Mouse (Mus musculus) splenic B cell, adult 2 months (primary cell): Measurements from ENCODE around the gene Slc35e3.

Source experiments
- DNase-seq: peaks from one replicate; pipeline ENCODE4 v3.0.0-alpha.2; 2011; ENCODE audit warnings: low read depth, low spot score
- H3K27me3 ChIP-seq: 2 replicates; pipeline ENCODE4 v1.6.1; 2012; ENCODE audit warnings: mild to moderate bottlenecking, low read length, moderate library complexity, mixed read lengths; ENCODE audit not compliant: control insufficient read depth, poor library complexity, insufficient read depth, severe bottlenecking
- H3K36me3 ChIP-seq: 2 replicates; pipeline ENCODE4 v1.6.1; 2012; ENCODE audit warnings: mild to moderate bottlenecking, low read length, moderate library complexity, mixed read lengths; ENCODE audit not compliant: control insufficient read depth, poor library complexity, insufficient read depth, severe bottlenecking

Slc35e3 gene

DNA sequence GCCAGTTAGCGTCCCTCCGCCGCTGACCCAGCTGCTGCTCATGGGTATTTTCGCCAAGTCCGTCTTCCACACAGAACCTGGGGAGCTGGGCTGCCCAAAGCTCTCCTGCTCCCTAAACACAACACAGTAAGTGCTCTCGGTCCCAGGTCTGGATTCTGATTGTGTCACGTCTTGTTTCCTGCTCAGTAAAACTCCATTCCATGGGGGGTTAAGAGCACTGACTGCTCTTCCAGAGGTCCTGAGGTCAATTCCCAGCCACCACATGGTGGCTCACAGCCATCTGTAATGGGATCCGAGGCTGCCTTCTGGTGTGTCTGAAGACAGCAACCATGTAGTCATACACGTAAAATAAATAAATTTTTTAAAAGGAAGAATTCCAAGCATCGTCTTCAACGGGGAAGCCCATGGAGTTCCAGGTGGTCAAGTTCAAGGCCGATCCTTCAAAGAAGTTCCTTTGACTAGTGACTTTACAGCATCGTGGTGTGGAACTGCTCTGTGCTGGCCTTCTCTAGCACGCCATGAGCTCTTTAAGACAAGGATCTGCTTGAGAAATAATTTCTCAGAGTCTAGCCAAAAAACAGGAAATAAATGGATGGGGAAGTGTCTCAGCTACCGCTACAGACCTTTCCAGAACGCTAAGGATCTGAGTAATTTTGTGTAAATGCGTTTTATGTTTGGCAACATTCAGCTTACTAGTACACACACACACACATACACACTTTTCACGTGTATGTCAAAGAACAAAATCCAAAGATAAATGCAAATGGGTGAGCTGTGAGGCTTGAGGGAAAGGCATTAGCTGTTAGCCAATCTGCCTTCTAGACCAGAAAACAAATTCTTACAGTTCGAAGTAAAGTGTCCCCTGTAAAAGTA is 61.6 kb downstream of the Slc35e3 start:
- DNase-seq = no peak
- Histone ChIP-seq H3K27me3 (no peaks in the 10 kb centered on the region), H3K36me3 (peaks cover 29% of the 10 kb centered on the region)

DNA sequence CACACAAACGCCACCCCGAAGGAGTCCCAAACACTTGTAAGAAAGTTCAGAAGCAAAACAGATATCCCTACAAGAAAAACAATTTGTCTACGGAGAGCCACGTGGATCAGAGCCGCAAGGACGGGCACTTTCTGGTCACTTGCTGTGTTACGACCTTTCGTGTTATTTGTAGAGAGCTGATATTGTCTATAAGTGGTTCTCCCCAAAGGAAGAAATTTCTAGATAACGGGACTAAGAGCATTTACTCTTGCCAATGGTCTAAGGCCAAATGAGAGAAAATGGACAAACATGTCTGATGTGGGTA is 62.5 kb downstream of the Slc35e3 start:
- Histone ChIP-seq H3K36me3 (peaks cover 27% of the 10 kb centered on the region), H3K27me3 (no peaks in the 10 kb centered on the region)
- DNase-seq = no peak
